Mouse (Mus musculus): ENCODE results near the gene Kncn.

Kncn gene

DNA sequence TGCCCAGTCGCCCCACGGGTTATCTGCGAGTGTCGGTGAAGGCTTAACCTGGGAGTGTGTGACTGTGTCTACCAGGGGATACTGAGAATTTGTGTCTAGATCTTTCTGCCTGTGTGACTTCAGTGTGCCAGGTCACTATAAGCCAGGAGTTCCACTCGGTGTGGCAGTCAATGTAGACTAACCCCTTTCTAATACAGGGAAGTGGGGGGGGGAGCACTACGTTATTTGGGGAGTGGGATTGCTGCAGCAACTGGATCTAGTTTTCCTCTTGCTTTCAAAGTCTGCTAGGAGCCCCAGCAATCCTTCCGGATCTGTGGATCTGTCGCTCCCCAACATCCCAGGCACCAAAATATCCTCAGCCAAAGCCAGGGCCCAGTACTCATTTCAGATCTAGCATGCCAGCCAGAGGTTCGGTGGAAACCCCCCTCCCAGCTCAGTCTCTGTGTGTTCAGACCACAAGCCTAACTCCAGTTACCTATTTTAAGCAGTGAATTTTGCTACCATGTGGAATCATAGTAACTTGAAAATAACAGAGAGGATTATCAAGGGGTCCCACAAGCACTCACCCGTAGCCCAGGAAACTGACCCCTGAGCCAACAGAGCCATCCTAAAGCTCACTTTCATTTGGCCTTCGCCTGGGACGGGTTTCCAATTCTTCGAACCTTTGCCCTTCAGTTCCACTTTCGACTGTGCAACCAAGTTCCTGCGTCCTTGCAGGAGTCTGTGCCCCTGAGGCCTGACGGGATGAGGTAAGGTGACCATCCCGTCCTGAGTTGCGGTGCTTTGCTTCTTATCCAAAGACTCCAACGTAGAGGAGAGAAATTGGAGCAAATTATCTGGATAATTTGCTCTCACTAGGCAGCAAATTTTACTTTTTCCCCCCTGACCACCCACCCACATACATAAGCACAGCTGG lies 53.1 kb downstream of the Kncn start:
- no peak for DNase-seq (ENCODE audit: low spot score)

DNA sequence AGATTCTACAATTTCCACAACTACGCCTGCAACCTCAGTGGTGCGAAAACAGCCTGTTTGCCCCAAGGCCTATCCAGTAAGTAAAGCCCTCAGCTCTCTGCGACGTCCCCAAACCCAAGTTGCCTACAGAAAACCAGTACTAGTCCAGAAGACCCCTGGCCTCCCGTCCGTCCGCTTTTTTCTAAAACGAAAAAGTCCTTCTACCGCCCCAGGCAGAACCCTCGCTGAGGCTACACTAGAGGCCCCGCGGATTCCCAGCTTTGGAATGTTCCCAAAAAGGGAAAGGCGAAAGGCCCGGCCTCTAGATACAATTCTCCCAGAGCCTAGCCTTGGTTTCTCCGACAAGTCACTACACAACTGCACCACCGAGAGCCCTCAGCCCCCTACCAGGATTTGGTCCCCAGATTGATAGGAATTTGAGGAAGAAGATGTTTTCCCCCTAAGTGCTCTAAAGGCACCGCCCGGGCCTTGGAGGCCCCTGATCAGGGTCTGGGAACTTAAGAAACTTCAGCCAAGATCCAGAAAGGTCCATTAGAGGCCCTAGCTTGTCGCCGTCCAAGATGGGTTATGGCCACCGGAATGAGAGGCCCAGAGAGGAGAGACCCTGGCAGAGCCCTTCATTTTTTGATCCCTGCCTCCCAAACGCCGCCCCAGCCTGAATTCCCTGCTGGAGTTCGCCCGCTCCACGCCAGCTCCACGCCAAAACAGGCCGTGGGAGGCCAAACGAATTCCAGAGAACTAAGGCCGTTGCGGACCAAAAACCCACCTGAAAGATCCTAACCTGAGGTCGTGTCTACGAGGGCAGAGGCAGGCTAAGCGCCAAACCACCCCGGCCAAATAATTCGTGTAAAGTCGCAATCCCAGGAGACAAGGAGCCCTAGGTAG lies 54.3 kb downstream of the Kncn start:
- DNase-seq (ENCODE audit: low spot score): peak; percentile 4

All from urinary bladder, postnatal 25 days (tissue).